ENCODE assay signal across 19 mouse cellular contexts in the genomic region with DNA sequence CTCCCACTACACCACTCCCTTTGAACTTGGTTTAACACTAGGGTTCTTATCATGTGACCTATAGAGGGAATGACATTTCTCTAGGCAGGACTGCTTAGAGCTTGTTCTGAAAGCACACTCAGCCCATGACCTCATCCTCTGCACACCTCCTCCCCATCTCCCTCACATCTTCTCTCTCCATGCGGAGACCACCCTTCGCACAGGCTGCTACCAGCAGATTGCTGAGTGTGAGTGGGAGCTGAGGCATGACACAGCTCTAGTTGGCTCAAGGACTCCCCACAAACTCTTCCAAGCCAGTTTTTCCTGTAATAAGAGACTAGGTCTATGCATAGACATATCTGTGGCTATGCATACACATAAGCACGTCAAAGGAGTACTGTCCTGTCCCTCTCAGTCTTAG.
"Had no signal": no experiment of that assay in that cellular context is flagged by ENCODE, and none has a peak within 500 bp of the region (broad histone marks: within the 10 kb centered on the region; RNA-seq: fewer than 3 reads in every experiment).

No protein-coding gene starts in this region.

- H3K9me3 ChIP-seq: midbrain, embryonic 10.5 days; midbrain, embryonic 12.5 days; neural tube, embryonic 13.5 days; neural tube, embryonic 15.5 days; stomach, embryonic 15.5 days had no signal

- DNase-seq: lung, adult 18-20 months; lung, embryonic 14.5 days; lung, postnatal 14 days; lung, postnatal 4 days; midbrain, embryonic 14.5 days; retina, postnatal 1 day; right cerebral cortex, adult 18-20 months; right cerebral cortex, postnatal 25 days; thymus, adult 2 months; thymus, postnatal 25 days; thymus, postnatal 4 days had no signal

- H3K4me1 ChIP-seq: midbrain, embryonic 10.5 days; midbrain, embryonic 12.5 days; neural tube, embryonic 15.5 days; stomach, embryonic 15.5 days had no signal

- H3K4me3 ChIP-seq: midbrain, embryonic 10.5 days; midbrain, embryonic 12.5 days; myocyte; neural tube, embryonic 13.5 days; neural tube, embryonic 15.5 days; stomach, embryonic 15.5 days had no signal

- H3K36me3 ChIP-seq: midbrain, embryonic 10.5 days; midbrain, embryonic 12.5 days; neural tube, embryonic 13.5 days; neural tube, embryonic 15.5 days; stomach, embryonic 15.5 days had no signal

- ATAC-seq: midbrain, embryonic 16.5 days had no signal

- H3K27ac ChIP-seq: midbrain, embryonic 10.5 days; midbrain, embryonic 12.5 days; neural tube, embryonic 13.5 days; neural tube, embryonic 15.5 days; stomach, embryonic 15.5 days; stomach, postnatal 0 days had no signal

- H3K4me2 ChIP-seq: lung, embryonic 14.5 days; midbrain, embryonic 12.5 days; neural tube, embryonic 13.5 days; neural tube, embryonic 15.5 days; stomach, embryonic 15.5 days had no signal

- H3K9ac ChIP-seq: lung, embryonic 14.5 days; midbrain, embryonic 12.5 days; neural tube, embryonic 13.5 days; neural tube, embryonic 15.5 days; stomach, embryonic 15.5 days had no signal

- H3K27me3 ChIP-seq: midbrain, embryonic 12.5 days; neural tube, embryonic 13.5 days; neural tube, embryonic 15.5 days; stomach, embryonic 15.5 days had no signal
